Mouse (Mus musculus) lung, embryonic 15.5 days (tissue): ENCODE data around the gene Fst. TPM values are rescaled to one million over a fixed set of nuclear protein-coding genes. Genes with fewer than 3 reads are reported as not detected.

ENCODE experiments used
- ATAC-seq: fragments of 200-750 bp; cut with Nextera tagmentation; 2 replicates; pipeline ENCODE4 v1.8.0; 2017; ENCODE audit warnings: moderate number of reproducible peaks, borderline replicate concordance; ENCODE audit not compliant: low FRiP score, low TSS enrichment; ENCODE audit errors: extremely low read depth
- H3K27ac ChIP-seq: fragments of 300-500 bp; sonication (generic); 2 replicates; pipeline ENCODE4 v1.5.1; 2015; ENCODE audit warnings: moderate library complexity, mild to moderate bottlenecking, inconsistent platforms
- H3K27me3 ChIP-seq: fragments of 300-500 bp; sonication (generic); 2 replicates; pipeline ENCODE4 v1.6.1; 2015; ENCODE audit warnings: inconsistent platforms
- H3K36me3 ChIP-seq: fragments of 300-500 bp; sonication (generic); 2 replicates; pipeline ENCODE4 v1.6.1; 2015; ENCODE audit warnings: inconsistent platforms
- H3K4me1 ChIP-seq: fragments of 300-500 bp; sonication (generic); 2 replicates; pipeline ENCODE4 v1.6.1; 2015; ENCODE audit warnings: inconsistent platforms
- H3K4me2 ChIP-seq: fragments of 300-500 bp; sonication (generic); 2 replicates; pipeline ENCODE4 v1.6.1; 2015; ENCODE audit warnings: inconsistent platforms, mild to moderate bottlenecking, moderate library complexity
- H3K4me3 ChIP-seq: fragments of 300-500 bp; sonication (generic); 2 replicates; pipeline ENCODE4 v1.5.1; 2015; ENCODE audit warnings: mild to moderate bottlenecking, inconsistent platforms
- H3K9ac ChIP-seq: fragments of 300-500 bp; sonication (generic); 2 replicates; pipeline ENCODE4 v1.6.1; 2015; ENCODE audit warnings: inconsistent platforms
- H3K9me3 ChIP-seq: fragments of 300-500 bp; sonication (generic); 2 replicates; pipeline ENCODE4 v1.6.1; 2016; ENCODE audit warnings: inconsistent platforms
- whole genome bisulfite sequencing: fragments of 180-500 bp; shearing (Covaris S2); methylation state at CpG from one replicate; pipeline ENCODE4 v1.1.7; 2015; 5-methylcytosine and 5-hydroxymethylcytosine counted together
- polyA plus RNA-seq: library from polyadenylated mRNA; unstranded; fragments of >200 nt; fragmentation: Nextera tagmentation; extraction: Ambion mirVana; gene quantifications from 2 replicates; pipeline ENCODE4 v1.2.1, GENCODE M21; 2015

Gene Fst
- polyA plus RNA-seq, 1 experiment from 2014 or later: 3.3 TPM

GRCm38 (mm10) chr13:114458291-114458885 is 363 bp downstream of the Fst start:
- Histone ChIP-seq H3K4me1 (peaks cover 36% of the 10 kb centered on the region), H3K27ac (no peak overlapping the region), H3K4me3 (peak overlapping the region; percentile 56), H3K27me3 (peaks cover 75% of the 10 kb centered on the region), H3K36me3 (no peaks in the 10 kb centered on the region), H3K9ac (peak overlapping the region; percentile 36; the same call in 1 of the 2 replicates), H3K9me3 (no peaks in the 10 kb centered on the region), H3K4me2 (peak overlapping the region; percentile 100)
- 0% methylated on average over 55 of the region's 56 CpGs for WGBS
- ATAC-seq: peak; percentile 69; the same call in 1 of the 2 replicates

GRCm38 (mm10) chr13:114457567-114458120 is 1.1 kb downstream of the Fst start:
- peaks cover 72% of the 10 kb centered on the region for H3K27me3 ChIP-seq
- WGBS: 2% methylated on average over 15 of the region's 15 CpGs
- peak overlapping the region; percentile 56 for H3K4me3 ChIP-seq
- ATAC-seq: no peak
- no peak overlapping the region for H3K9ac ChIP-seq
- H3K4me1 ChIP-seq: peaks cover 36% of the 10 kb centered on the region
- H3K9me3 ChIP-seq: no peaks in the 10 kb centered on the region
- H3K36me3 ChIP-seq: no peaks in the 10 kb centered on the region
- H3K4me2 ChIP-seq: peak overlapping the region; percentile 100
- no peak overlapping the region for H3K27ac ChIP-seq

GRCm38 (mm10) chr13:114456766-114457566 is 1.8 kb downstream of the Fst start:
- Histone ChIP-seq H3K9ac (no peak overlapping the region), H3K27me3 (peaks cover 70% of the 10 kb centered on the region), H3K4me1 (peaks cover 36% of the 10 kb centered on the region), H3K27ac (no peak overlapping the region), H3K4me2 (peak overlapping the region; percentile 100), H3K36me3 (no peaks in the 10 kb centered on the region), H3K4me3 (peak overlapping the region; percentile 56), H3K9me3 (no peaks in the 10 kb centered on the region)
- ATAC-seq: no peak
- WGBS: under 1% methylated on average over 44 of the region's 44 CpGs

GRCm38 (mm10) chr13:114456224-114456623 is 2.5 kb downstream of the Fst start:
- H3K4me3 ChIP-seq: peak overlapping the region; percentile 19
- no peak for ATAC-seq
- H3K9me3 ChIP-seq: no peaks in the 10 kb centered on the region
- H3K4me1 ChIP-seq: peaks cover 36% of the 10 kb centered on the region
- H3K36me3 ChIP-seq: no peaks in the 10 kb centered on the region
- H3K4me2 ChIP-seq: peak overlapping the region; percentile 100
- H3K27me3 ChIP-seq: peaks cover 63% of the 10 kb centered on the region
- no peak overlapping the region for H3K9ac ChIP-seq
- no peak overlapping the region for H3K27ac ChIP-seq
- 3% methylated on average over 14 of the region's 14 CpGs for WGBS

GRCm38 (mm10) chr13:114455788-114456187 is 3.0 kb downstream of the Fst start:
- WGBS: 45% methylated on average over 13 of the region's 13 CpGs
- no peak overlapping the region for H3K27ac ChIP-seq
- no peaks in the 10 kb centered on the region for H3K9me3 ChIP-seq
- H3K4me3 ChIP-seq: peak overlapping the region; percentile 19
- no peak for ATAC-seq
- no peaks in the 10 kb centered on the region for H3K36me3 ChIP-seq
- peaks cover 60% of the 10 kb centered on the region for H3K27me3 ChIP-seq
- peak overlapping the region; percentile 100 for H3K4me2 ChIP-seq
- H3K9ac ChIP-seq: no peak overlapping the region
- H3K4me1 ChIP-seq: peaks cover 36% of the 10 kb centered on the region

- H3K4me2 ChIP-seq: no peak overlapping the region
- no peak for ATAC-seq
- no peaks in the 10 kb centered on the region for H3K4me1 ChIP-seq
- no peak overlapping the region for H3K4me3 ChIP-seq
- no peaks in the 10 kb centered on the region for H3K9me3 ChIP-seq
- H3K27ac ChIP-seq: no peak overlapping the region
- WGBS: 71% methylated on average over 2 of the region's 2 CpGs
- no peaks in the 10 kb centered on the region for H3K27me3 ChIP-seq
- H3K36me3 ChIP-seq: no peaks in the 10 kb centered on the region
- H3K9ac ChIP-seq: no peak overlapping the region
Observed at GRCm38 (mm10) chr13:114447213-114447612, 11.5 kb downstream of the Fst start.

- no peaks in the 10 kb centered on the region for H3K27me3 ChIP-seq
- no peaks in the 10 kb centered on the region for H3K4me1 ChIP-seq
- WGBS: 63% methylated on average over 5 of the region's 5 CpGs
- ATAC-seq: no peak
- no peak overlapping the region for H3K27ac ChIP-seq
- no peak overlapping the region for H3K4me3 ChIP-seq
- no peak overlapping the region for H3K4me2 ChIP-seq
- no peaks in the 10 kb centered on the region for H3K36me3 ChIP-seq
- H3K9ac ChIP-seq: no peak overlapping the region
- no peaks in the 10 kb centered on the region for H3K9me3 ChIP-seq
Observed at GRCm38 (mm10) chr13:114432491-114432890, 26.3 kb downstream of the Fst start.

GRCm38 (mm10) chr13:114425230-114425629 is 33.5 kb downstream of the Fst start:
- WGBS: 91% methylated on average over 5 of the region's 5 CpGs
- H3K27ac ChIP-seq: no peak overlapping the region
- no peak for ATAC-seq
- H3K4me3 ChIP-seq: no peak overlapping the region
- H3K4me2 ChIP-seq: no peak overlapping the region
- no peaks in the 10 kb centered on the region for H3K36me3 ChIP-seq
- no peaks in the 10 kb centered on the region for H3K27me3 ChIP-seq
- H3K9me3 ChIP-seq: no peaks in the 10 kb centered on the region
- no peaks in the 10 kb centered on the region for H3K4me1 ChIP-seq
- H3K9ac ChIP-seq: no peak overlapping the region

- no peak overlapping the region for H3K27ac ChIP-seq
- no peak overlapping the region for H3K9ac ChIP-seq
- H3K4me2 ChIP-seq: no peak overlapping the region
- no peaks in the 10 kb centered on the region for H3K9me3 ChIP-seq
- H3K4me3 ChIP-seq: no peak overlapping the region
- no peaks in the 10 kb centered on the region for H3K36me3 ChIP-seq
- H3K4me1 ChIP-seq: no peaks in the 10 kb centered on the region
- H3K27me3 ChIP-seq: no peaks in the 10 kb centered on the region
- ATAC-seq: no peak
- 63% methylated on average over 8 of the region's 8 CpGs for WGBS
Observed at GRCm38 (mm10) chr13:114420235-114420634, 38.5 kb downstream of the Fst start.

GRCm38 (mm10) chr13:114419364-114419763 is 39.4 kb downstream of the Fst start:
- H3K4me1 ChIP-seq: no peaks in the 10 kb centered on the region
- H3K9ac ChIP-seq: no peak overlapping the region
- H3K27me3 ChIP-seq: no peaks in the 10 kb centered on the region
- H3K4me3 ChIP-seq: no peak overlapping the region
- H3K9me3 ChIP-seq: no peaks in the 10 kb centered on the region
- no peak for ATAC-seq
- no peak overlapping the region for H3K27ac ChIP-seq
- H3K4me2 ChIP-seq: no peak overlapping the region
- H3K36me3 ChIP-seq: no peaks in the 10 kb centered on the region
- 59% methylated on average over 3 of the region's 3 CpGs for WGBS

GRCm38 (mm10) chr13:114412326-114412725 is 46.4 kb downstream of the Fst start:
- no peak overlapping the region for H3K4me3 ChIP-seq
- no peaks in the 10 kb centered on the region for H3K9me3 ChIP-seq
- H3K27me3 ChIP-seq: no peaks in the 10 kb centered on the region
- H3K36me3 ChIP-seq: no peaks in the 10 kb centered on the region
- H3K9ac ChIP-seq: no peak overlapping the region
- no peaks in the 10 kb centered on the region for H3K4me1 ChIP-seq
- H3K4me2 ChIP-seq: no peak overlapping the region
- H3K27ac ChIP-seq: no peak overlapping the region
- ATAC-seq: no peak

- Histone ChIP-seq H3K27me3 (no peaks in the 10 kb centered on the region), H3K9ac (no peak overlapping the region), H3K4me2 (no peak overlapping the region), H3K4me1 (no peaks in the 10 kb centered on the region), H3K27ac (no peak overlapping the region), H3K4me3 (no peak overlapping the region), H3K36me3 (no peaks in the 10 kb centered on the region), H3K9me3 (no peaks in the 10 kb centered on the region)
- ATAC-seq: no peak
- WGBS: 16% methylated on average over 5 of the region's 5 CpGs
Observed at GRCm38 (mm10) chr13:114406866-114407265, 51.9 kb downstream of the Fst start.
